Mouse (Mus musculus) liver, postnatal 0 days (tissue): ENCODE results near the gene Odf2. TPM values are rescaled to one million over a fixed set of nuclear protein-coding genes. Genes with fewer than 3 reads are reported as not detected.
A peak's percentile ranks its signal among the peaks of the same experiment; 100 is the strongest.

Experiments used
- ATAC-seq: fragments of 200-750 bp; cut with Nextera tagmentation; 2 replicates; pipeline ENCODE4 v1.8.0; 2017; ENCODE audit warnings: mild to moderate bottlenecking, moderate library complexity
- DNase-seq: peaks from one replicate; pipeline ENCODE4 v3.0.0-alpha.2; 2016
- H3K27ac ChIP-seq: fragments of 300-500 bp; sonication (generic); 2 replicates; pipeline ENCODE4 v1.5.1; 2014; ENCODE audit warnings: antibody characterized with exemption, moderate library complexity, mild to moderate bottlenecking, low read depth
- H3K27me3 ChIP-seq: fragments of 300-500 bp; sonication (generic); 2 replicates; pipeline ENCODE4 v1.6.1; 2014; ENCODE audit warnings: low read length, control low read depth, mixed read lengths; ENCODE audit not compliant: insufficient read depth
- H3K36me3 ChIP-seq: fragments of 300-500 bp; sonication (generic); replicated peaks from 2 replicates; pipeline ENCODE4 v1.6.1; 2014; ENCODE audit warnings: mild to moderate bottlenecking, control low read depth, low read length, moderate library complexity, mixed read lengths; ENCODE audit not compliant: insufficient read depth
- H3K4me1 ChIP-seq: fragments of 300-500 bp; sonication (generic); 2 replicates; pipeline ENCODE4 v1.6.1; 2014; ENCODE audit warnings: antibody characterized with exemption, mild to moderate bottlenecking, control low read depth; ENCODE audit not compliant: insufficient read depth
- H3K4me2 ChIP-seq: fragments of 300-500 bp; sonication (generic); 2 replicates; pipeline ENCODE4 v1.6.1; 2014; ENCODE audit warnings: low read depth, mild to moderate bottlenecking, low read length, moderate library complexity, mixed read lengths
- H3K4me3 ChIP-seq: fragments of 300-500 bp; sonication (generic); 2 replicates; pipeline ENCODE4 v1.5.1; 2014; ENCODE audit warnings: low read depth, low read length
- H3K9ac ChIP-seq: fragments of 300-500 bp; sonication (generic); replicated peaks from 2 replicates; pipeline ENCODE4 v1.6.1; 2014; ENCODE audit warnings: mild to moderate bottlenecking, moderate library complexity
- H3K9me3 ChIP-seq: fragments of 300-500 bp; sonication (generic); 2 replicates; pipeline ENCODE4 v1.6.1; 2016; ENCODE audit warnings: mild to moderate bottlenecking, control low read depth, low read length, mixed read lengths
- CTCF ChIP-seq: sonication (generic); IDR thresholded peaks from 2 replicates; pipeline ENCODE4 v1.5.1; 2016; ENCODE audit warnings: antibody characterized with exemption, low read depth
- EP300 ChIP-seq: IDR thresholded peaks from 2 replicates; pipeline ENCODE4 v1.6.1; 2016; ENCODE audit warnings: antibody characterized with exemption, low read depth, mild to moderate bottlenecking
- WGBS: fragments of 180-500 bp; shearing (Covaris S2); extraction: QIAGEN DNeasy Blood & Tissue Kit; methylation state at CpG from one replicate; pipeline ENCODE4 v1.1.7; 2014; ENCODE audit not compliant: insufficient replicate concordance; 5-methylcytosine and 5-hydroxymethylcytosine counted together
- polyA plus RNA-seq: library from polyadenylated mRNA; unstranded; fragments of >200 nt; fragmentation: Nextera tagmentation; extraction: Ambion mirVana; gene quantifications from 2 replicates; pipeline ENCODE4 v1.2.1, GENCODE M21; 2015

Gene Odf2
- polyA plus RNA-seq, 1 experiment from 2014 or later, result 22.1 TPM

DNA sequence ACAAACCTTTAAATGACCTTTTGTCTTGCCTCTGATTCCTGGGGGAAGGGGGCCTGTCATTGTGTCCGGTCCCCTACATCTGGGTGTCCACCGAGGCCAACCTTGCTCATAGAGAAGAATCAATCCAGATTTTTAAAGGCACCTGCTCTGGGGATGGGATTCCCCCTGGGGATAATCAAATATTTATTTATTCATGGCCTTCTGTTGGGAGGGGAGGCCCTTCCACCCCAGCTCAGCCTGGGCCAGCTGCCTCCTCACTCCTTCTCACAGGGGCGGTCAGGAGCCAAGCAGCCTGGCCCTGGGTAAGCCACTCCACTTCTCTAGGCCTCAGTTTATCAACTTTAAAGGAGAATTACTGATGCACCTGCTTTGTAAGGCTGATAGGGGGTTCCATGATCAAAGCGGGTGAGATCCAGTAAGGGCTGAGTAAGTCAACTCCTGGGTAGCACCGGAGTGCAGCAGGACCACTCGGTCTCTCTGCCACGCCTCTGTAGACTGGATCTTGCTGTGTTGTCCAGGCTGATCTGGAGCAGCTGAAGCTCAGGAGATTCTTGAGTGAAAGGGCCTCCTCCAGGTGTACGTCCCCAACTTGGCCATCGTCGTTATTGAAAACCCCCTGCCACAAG lies 33.3 kb upstream of the Odf2 start:
- no peak for TF ChIP-seq CTCF
- no peak for TF ChIP-seq EP300
- H3K27ac ChIP-seq, result no peak overlapping the region
- no peaks in the 10 kb centered on the region for H3K4me1 ChIP-seq
- no peaks in the 10 kb centered on the region for H3K9me3 ChIP-seq
- H3K36me3 ChIP-seq, result no peaks in the 10 kb centered on the region
- WGBS, result 77% methylated on average over 10 of the region's 10 CpGs
- ATAC-seq (no peak), DNase-seq (no peak)
- peaks cover 4% of the 10 kb centered on the region; the same call in 1 of the 2 replicates for H3K27me3 ChIP-seq
- H3K4me2 ChIP-seq, result no peak overlapping the region
- H3K9ac ChIP-seq, result no peak overlapping the region
- no peak overlapping the region for H3K4me3 ChIP-seq

DNA sequence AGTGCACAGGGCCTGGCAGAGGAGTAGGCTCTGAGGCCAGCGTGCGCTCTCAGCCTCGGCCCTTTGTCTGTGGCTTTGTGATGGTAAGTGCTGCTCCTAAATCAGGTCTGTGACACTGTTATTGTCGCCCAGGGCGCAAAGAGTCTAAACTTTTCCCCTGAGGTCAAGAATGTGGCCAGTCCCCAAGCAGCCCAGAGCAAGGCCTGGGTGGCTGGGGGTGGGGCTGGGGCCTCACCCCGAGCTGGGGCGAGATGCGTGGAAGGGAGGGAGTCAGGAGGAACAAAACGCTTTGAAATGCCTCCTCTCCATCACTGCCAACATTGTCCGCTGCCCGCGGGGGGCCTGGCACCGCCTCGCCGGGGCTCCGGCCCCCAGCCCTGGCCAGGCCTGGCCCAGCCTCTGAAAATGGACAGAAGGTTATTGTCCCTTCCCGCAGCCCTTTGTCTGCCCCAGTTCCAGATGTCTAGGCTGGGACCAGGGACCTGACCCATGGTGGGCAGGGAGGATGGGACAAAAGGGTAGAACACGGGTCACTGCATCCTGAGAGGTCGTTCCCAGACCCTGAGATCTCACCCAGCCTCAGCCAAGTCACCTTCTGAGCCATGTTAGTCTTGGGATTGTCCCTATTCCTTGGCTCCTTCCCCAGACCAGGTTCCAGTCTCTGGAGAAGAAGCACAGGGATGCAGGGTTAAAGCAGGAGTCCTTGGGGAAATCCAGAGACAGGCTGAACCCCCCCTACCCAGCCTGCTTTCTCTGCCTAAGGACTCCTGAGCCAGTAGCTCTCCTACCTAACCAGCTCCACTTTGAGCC lies 32.4 kb upstream of the Odf2 start:
- no peaks in the 10 kb centered on the region for H3K9me3 ChIP-seq
- no peak for ATAC-seq
- no peaks in the 10 kb centered on the region for H3K36me3 ChIP-seq
- no peak overlapping the region for H3K4me3 ChIP-seq
- H3K27ac ChIP-seq, result no peak overlapping the region
- no peak overlapping the region for H3K9ac ChIP-seq
- peaks cover 4% of the 10 kb centered on the region; the same call in 1 of the 2 replicates for H3K27me3 ChIP-seq
- no peak for TF ChIP-seq EP300
- no peak for TF ChIP-seq CTCF
- DNase-seq, result no peak
- H3K4me1 ChIP-seq, result no peaks in the 10 kb centered on the region
- 36% methylated on average over 19 of the region's 19 CpGs for WGBS
- no peak overlapping the region for H3K4me2 ChIP-seq

DNA sequence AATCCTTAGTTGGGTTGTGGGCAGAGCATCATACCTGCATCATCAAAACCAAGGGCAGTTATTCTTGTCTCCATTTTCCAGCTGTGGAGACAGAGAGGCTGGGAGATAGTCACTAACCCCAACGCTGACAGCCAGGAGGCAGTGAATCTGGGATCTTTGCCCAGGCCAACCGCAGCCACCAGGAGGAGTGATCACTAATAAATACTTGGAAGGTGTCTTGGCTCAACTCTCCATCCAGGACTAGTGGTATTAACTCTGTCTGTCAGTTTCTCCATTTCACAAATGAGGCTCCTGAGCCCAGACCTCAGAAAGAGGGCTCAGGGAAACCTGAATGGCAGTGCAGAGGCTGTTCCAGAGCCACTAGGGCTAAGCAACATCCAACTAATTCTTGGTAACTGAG lies 31.7 kb upstream of the Odf2 start:
- Histone ChIP-seq H3K4me2 (no peak overlapping the region), H3K36me3 (no peaks in the 10 kb centered on the region), H3K27ac (no peak overlapping the region), H3K27me3 (peaks cover 4% of the 10 kb centered on the region; the same call in 1 of the 2 replicates), H3K9ac (no peak overlapping the region), H3K4me1 (no peaks in the 10 kb centered on the region), H3K4me3 (no peak overlapping the region), H3K9me3 (no peaks in the 10 kb centered on the region)
- no peak for TF ChIP-seq EP300
- TF ChIP-seq CTCF, result no peak
- no peak for DNase-seq
- ATAC-seq, result no peak
- 51% methylated on average over 2 of the region's 2 CpGs for WGBS

DNA sequence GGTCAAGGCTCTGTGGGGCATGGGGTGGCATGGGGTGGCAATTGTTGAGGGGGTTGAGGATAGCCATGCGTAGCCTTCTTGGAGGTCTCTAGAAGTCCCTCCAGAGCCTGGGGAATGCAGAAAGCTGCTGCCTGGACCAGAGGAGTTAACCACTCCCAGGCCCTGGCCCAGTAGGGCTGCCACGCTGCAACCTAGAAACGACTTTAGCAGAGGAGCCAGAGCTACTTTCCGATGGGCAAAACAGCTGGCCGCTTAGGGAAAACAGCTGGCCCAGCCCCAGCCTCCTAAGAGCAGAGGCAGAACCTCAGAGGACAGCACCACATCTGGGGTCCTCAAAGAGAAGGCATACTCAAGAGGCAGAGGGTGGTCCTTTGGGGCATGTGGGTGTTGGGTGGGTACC lies 31.1 kb upstream of the Odf2 start:
- Histone ChIP-seq H3K4me3 (no peak overlapping the region), H3K36me3 (no peaks in the 10 kb centered on the region), H3K27me3 (peaks cover 4% of the 10 kb centered on the region; the same call in 1 of the 2 replicates), H3K4me1 (no peaks in the 10 kb centered on the region), H3K9me3 (no peaks in the 10 kb centered on the region), H3K27ac (no peak overlapping the region), H3K4me2 (no peak overlapping the region), H3K9ac (no peak overlapping the region)
- no peak for TF ChIP-seq CTCF
- no peak for TF ChIP-seq EP300
- ATAC-seq, result no peak
- 63% methylated on average over 5 of the region's 5 CpGs for WGBS
- DNase-seq, result no peak

DNA sequence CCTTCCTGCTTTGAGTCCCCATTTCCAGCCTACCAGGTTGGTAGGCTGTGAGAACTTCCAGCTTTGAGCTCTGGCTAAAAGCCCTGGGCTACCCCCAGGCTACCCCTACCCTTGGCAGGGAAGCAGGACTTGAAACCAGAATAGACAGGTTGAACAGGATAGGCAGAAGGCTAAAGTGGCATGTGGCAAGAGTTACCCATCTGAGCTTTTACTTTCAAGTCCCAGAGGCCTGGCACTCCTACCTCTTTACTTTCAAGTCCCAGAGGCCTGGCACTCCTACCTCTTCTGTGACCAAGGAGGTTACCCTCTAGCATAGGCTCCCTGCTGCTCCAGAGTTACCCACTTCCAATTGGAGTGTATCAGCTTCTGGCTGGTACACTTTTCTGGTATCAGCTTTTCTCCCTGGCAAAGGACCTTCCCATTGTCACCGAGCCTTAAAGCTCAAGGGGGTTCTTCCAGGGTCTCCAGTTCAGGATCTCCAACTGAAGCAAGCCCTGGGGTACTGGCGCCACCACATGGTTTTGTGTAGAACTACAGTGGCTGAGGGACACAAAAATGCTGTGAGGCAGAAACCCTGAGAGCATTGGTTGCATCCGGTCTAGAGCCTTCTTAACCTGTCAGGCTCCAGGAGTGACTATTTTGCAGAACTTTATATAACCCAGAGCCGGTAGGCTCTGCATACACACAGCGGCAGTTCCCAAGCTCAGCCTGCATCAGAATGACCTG lies 30.1 kb upstream of the Odf2 start:
- H3K4me1 ChIP-seq, result no peaks in the 10 kb centered on the region
- H3K4me3 ChIP-seq, result no peak overlapping the region
- WGBS, result 10% methylated on average over 5 of the region's 5 CpGs
- no peak overlapping the region for H3K4me2 ChIP-seq
- no peak overlapping the region for H3K27ac ChIP-seq
- TF ChIP-seq CTCF, result peak; percentile 76
- no peak for TF ChIP-seq EP300
- H3K36me3 ChIP-seq, result no peaks in the 10 kb centered on the region
- ATAC-seq, result 0 out of 2 replicates have a peak, but pooled peaks have one; percentile 17
- no peaks in the 10 kb centered on the region for H3K9me3 ChIP-seq
- peak; percentile 61 for DNase-seq
- H3K27me3 ChIP-seq, result peaks cover 4% of the 10 kb centered on the region; the same call in 1 of the 2 replicates
- H3K9ac ChIP-seq, result no peak overlapping the region

DNA sequence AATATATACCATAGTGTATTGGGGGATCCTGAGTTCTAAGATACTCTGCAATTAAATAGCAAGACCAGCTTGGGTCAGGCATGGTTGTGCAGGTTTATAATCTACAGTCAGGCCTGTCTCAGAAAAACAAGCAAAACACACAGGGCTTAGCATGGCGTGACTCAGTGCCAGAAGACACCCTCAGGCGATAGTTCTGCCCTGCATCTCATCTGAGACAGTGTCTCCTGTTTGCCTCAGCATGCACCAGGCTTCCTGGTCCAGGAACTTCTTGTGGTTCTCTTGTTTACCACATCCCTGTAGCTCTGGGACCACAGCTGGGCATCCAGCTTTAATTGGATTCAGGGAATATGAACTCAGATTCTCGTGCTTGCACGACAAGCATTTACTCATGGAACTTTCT lies 23.9 kb upstream of the Odf2 start:
- ATAC-seq (no peak), DNase-seq (no peak)
- TF ChIP-seq CTCF, result no peak
- TF ChIP-seq EP300, result no peak
- no peaks in the 10 kb centered on the region for H3K9me3 ChIP-seq
- H3K27me3 ChIP-seq, result no peaks in the 10 kb centered on the region
- no peaks in the 10 kb centered on the region for H3K36me3 ChIP-seq
- H3K4me3 ChIP-seq, result no peak overlapping the region
- H3K4me1 ChIP-seq, result peaks cover 11% of the 10 kb centered on the region
- H3K4me2 ChIP-seq, result no peak overlapping the region
- H3K9ac ChIP-seq, result no peak overlapping the region
- 68% methylated on average over 4 of the region's 4 CpGs for WGBS
- H3K27ac ChIP-seq, result no peak overlapping the region
